Mouse (Mus musculus) activated CD4-positive, CD25-positive, alpha-beta regulatory T cell (primary cell): Measurements from ENCODE around the gene Kptn. TPM values are rescaled to one million over a fixed set of nuclear protein-coding genes. Genes with fewer than 3 reads are reported as not detected.

Experiments
- polyA plus RNA-seq, 2 experiments: library from polyadenylated mRNA; unstranded; fragments of 100-300 nt; shearing (Covaris generic); gene quantifications; one replicate each; pipeline ENCODE4 v1.2.1; 2017

Gene Kptn
- polyA plus RNA-seq: 10 to 100 TPM; 23.9 to 29.7 TPM

DNA sequence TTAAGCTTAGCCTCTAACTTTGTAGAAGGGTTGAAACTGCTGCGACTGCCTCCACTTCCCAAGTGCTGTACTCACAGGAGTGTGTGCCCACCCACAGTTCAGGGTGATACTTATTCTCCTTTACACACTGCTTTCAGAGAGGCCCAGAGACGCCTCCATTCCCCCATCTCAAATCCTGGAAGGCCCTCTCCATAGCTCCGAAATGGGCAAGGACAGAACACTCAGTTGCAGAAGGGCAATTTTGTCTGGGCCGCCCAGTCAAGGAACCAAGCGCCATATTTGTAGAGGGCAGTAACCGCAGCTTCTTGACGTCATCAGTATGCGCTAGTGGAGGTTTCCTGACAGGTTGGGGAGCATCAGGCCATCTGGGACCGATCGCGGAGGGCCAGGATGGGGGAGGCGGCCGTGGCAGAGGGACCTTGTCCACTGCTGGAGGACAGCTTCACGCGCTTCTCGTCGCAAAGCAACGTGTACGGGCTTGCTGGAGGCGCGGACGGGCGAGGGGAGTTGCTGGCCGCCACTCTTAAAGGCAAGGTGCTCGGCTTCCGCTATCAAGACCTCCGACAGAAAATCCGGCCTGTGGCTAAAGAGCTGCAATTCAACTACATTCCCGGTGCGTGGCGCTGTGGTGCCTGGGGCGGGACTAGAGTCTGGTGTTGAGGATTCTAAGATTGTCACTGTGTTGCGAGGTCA is at the start of gene Kptn:
TSS of gene Kptn (plus strand) at position 327 of the 693 bp plus-strand sequence.

DNA sequence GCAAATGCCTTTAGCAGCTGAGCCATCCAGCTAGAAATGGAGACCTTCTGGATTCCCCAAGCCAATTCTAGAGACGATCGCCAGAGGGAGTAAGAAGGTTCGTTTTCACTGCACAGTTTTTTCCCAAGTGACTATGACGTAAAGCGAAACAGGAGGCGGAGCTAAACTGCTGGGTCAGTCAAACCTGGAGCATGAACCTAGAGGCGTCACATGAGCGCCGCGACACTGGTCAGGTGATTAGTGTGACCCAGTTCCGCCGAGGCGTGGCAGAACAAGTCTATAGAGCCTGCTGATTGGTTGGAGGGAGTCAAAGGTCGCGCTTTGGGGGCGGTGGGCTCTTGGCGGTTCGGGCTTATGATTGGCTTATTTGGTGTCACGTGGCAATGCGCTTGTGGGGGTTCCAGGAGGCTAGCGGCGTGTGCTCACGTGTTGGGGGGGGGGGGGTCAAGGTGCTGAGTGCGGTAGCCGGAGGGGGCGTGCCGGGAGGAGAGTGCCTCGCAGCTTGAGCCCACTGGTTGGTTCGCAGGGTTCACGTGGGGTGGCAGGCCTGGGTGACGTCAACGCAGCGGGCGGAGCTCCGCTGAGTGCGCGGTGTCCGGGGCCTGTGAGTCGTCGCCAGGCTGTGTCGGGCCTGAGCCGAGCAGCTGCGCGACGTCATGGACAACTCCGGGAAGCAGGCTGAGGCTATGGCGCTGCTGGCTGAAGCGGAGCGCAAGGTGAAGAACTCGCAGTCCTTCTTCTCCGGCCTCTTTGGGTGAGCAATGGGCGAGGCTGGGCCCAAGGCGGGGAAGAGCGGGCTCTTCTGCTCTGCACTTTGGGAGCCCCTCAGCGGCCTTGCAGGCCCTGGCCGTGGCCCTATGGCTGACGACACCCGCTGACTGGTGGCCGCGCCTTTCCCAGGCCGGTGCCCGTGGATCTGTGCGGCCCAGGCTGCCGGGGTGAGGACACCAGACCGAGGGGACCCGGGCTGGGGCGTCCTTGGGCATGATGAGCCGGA is 21.4 kb upstream of the Kptn start, which contains the start of gene Napa:
TSS of gene Napa (plus strand) at position 438 of the 997 bp plus-strand sequence.

DNA sequence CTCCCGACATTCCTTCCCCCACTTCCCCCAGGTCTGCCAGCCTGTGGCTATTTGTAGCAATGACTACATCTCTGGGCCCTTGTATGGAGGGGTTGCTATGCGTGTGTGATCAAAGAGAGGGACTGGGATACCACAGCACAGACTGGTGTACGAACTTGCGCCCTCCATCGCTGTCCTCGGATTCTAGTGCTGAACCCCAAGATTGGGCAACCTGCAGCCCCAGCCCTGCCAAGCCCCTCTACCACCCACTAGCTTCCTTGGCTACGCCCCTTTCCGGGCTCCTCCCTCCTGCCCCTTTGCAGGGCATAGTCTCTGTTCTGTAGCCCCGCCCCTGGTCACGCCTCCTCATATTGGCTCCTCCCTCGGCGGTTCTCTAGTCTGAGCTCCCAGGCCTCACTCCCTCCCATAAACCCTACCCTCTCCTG is 9.7 kb downstream of the Kptn start, which contains the start of gene Slc8a2:
TSS of gene Slc8a2 (plus strand) at position 406 of the 425 bp plus-strand sequence.

DNA sequence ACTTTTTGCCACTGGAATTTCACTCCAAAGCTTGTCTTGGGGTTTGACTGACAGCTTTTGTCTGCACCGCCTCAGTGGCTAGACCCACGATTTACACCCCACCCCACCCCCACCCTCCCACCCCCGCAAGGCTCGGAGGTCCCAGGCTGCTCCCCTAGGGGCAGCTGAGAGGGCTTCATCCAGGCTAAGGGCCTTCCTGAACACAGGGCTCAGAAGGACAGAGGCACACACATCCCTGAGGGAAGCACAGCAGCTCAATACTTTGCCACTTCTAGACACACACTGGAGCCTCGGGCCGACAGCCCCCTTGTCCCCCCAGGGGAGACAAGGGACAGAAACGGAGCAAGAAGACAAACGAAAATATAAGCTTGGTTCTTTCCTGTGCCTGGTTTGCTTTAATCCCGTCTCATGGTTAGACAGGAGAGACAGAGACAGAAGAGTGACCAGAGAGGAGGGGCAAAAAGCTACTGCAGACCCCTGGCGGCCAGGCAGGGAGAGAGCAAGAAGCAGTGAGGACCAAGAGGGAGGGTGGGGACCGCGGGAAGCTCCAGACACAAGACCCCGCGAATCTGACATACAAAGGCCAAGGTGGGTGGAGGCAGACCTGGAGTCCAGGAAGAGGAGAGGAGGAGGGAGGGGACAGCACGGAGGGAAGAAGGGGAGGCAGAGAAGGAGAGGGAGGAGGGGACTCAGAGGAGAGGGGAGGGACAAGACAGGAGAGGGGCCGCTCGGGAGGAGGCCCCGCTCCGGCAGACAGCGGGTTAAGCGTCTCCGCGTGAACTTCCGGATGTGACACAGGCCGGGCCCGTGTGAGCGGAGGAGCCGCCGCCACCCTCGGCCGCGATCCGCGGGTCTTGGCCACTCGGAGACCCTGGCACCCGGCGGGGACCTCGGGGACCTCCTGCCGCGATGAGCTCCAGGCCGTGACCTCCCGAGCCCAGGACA is 55.2 kb downstream of the Kptn start, which contains the start of gene Meis3:
TSS of gene Meis3 (plus strand) at position 494 of the 945 bp plus-strand sequence.

Other genes starting within 250 kb of the Kptn start
- not detected for gene Crx, start 239.9 kb upstream of the Kptn start, polyA plus RNA-seq
- gene Crxos, start 237.3 kb upstream of the Kptn start, polyA plus RNA-seq: under 1 TPM in 1 of 2 experiments, not detected in 1; 0.44 TPM
- 100 to 1,000 TPM; 605 to 626 TPM for gene Selenow, start 197.5 kb upstream of the Kptn start, polyA plus RNA-seq
- 100 to 1,000 TPM; 413 to 538 TPM for gene Nop53, start 173.8 kb upstream of the Kptn start, polyA plus RNA-seq
- gene Ehd2, start 152.3 kb upstream of the Kptn start, polyA plus RNA-seq: under 1 TPM; 0.10 to 0.50 TPM
- gene Bicra, start 72.0 kb upstream of the Kptn start, polyA plus RNA-seq: 1 to 10 TPM; 5.9 to 7.1 TPM
- gene Zfp541, start 58.1 kb upstream of the Kptn start, polyA plus RNA-seq: under 1 TPM in 1 of 2 experiments, not detected in 1; 0.10 TPM
- gene Napa, start 21.4 kb upstream of the Kptn start, polyA plus RNA-seq: 100 to 1,000 TPM; 196 to 221 TPM
- not detected for gene Slc8a2, start 9.9 kb downstream of the Kptn start, polyA plus RNA-seq
- 10 to 100 TPM; 40.0 to 47.0 TPM for gene Meis3, start 55.2 kb downstream of the Kptn start, polyA plus RNA-seq
- 10 to 100 TPM; 17.4 to 31.8 TPM for gene Dhx34, start 102.1 kb downstream of the Kptn start, polyA plus RNA-seq
- under 1 TPM in 1 of 2 experiments, not detected in 1; 0.37 TPM for gene C5ar2, start 124.3 kb downstream of the Kptn start, polyA plus RNA-seq
- 1 to 10 TPM in 1 of 2 experiments, under 1 TPM in 1; 0.17 to 1.1 TPM for gene C5ar1, start 139.6 kb downstream of the Kptn start, polyA plus RNA-seq
- 1 to 10 TPM; 5.6 to 5.7 TPM for gene Inafm1, start 153.7 kb downstream of the Kptn start, polyA plus RNA-seq
- gene Ccdc9, start 166.9 kb downstream of the Kptn start, polyA plus RNA-seq: 10 to 100 TPM; 43.3 to 51.9 TPM
- gene Bbc3, start 188.5 kb downstream of the Kptn start, polyA plus RNA-seq: 10 to 100 TPM; 21.9 to 35.8 TPM